Mouse (Mus musculus) limb, embryonic 12.5 days (tissue): ENCODE measurements around the gene 4930579G24Rik. TPM values are rescaled to one million over a fixed set of nuclear protein-coding genes. Genes with fewer than 3 reads are reported as not detected.

Experiments
- ATAC-seq: fragments of 200-750 bp; cut with Nextera tagmentation; 2 replicates; pipeline ENCODE4 v1.8.0; 2017; ENCODE audit warnings: low read depth, moderate TSS enrichment; ENCODE audit not compliant: insufficient number of reproducible peaks, insufficient read depth, low FRiP score, low TSS enrichment
- H3K27ac ChIP-seq: fragments of 300-500 bp; sonication (generic); 2 replicates; pipeline ENCODE4 v1.5.1; 2016; ENCODE audit warnings: mild to moderate bottlenecking, moderate library complexity
- H3K27me3 ChIP-seq: fragments of 300-500 bp; sonication (generic); 2 replicates; pipeline ENCODE4 v1.6.1; 2016; ENCODE audit warnings: mild to moderate bottlenecking, moderate library complexity
- H3K36me3 ChIP-seq: fragments of 300-500 bp; sonication (generic); 2 replicates; pipeline ENCODE4 v1.6.1; 2016; ENCODE audit warnings: mild to moderate bottlenecking, moderate library complexity
- H3K4me1 ChIP-seq: fragments of 300-500 bp; sonication (generic); replicated peaks from 2 replicates; pipeline ENCODE4 v1.6.1; 2016
- H3K4me2 ChIP-seq: fragments of 300-500 bp; sonication (generic); 2 replicates; pipeline ENCODE4 v1.6.1; 2016; ENCODE audit warnings: mild to moderate bottlenecking, moderate library complexity
- H3K4me3 ChIP-seq: fragments of 300-500 bp; sonication (generic); replicated peaks from 2 replicates; pipeline ENCODE4 v1.5.1; 2016; ENCODE audit warnings: mild to moderate bottlenecking
- H3K9ac ChIP-seq: fragments of 300-500 bp; sonication (generic); replicated peaks from 2 replicates; pipeline ENCODE4 v1.6.1; 2016; ENCODE audit warnings: mild to moderate bottlenecking, moderate library complexity
- H3K9me3 ChIP-seq: fragments of 300-500 bp; sonication (generic); 2 replicates; pipeline ENCODE4 v1.6.1; 2016; ENCODE audit warnings: mild to moderate bottlenecking, moderate library complexity
- WGBS: fragments of 180-500 bp; shearing (Covaris S2); methylation state at CpG from one replicate; pipeline ENCODE4 v1.1.7; 2016; 5-methylcytosine and 5-hydroxymethylcytosine counted together
- polyA plus RNA-seq: library from polyadenylated mRNA; unstranded; fragments of >200 nt; fragmentation: Nextera tagmentation; extraction: Ambion mirVana; gene quantifications from 2 replicates; pipeline ENCODE4 v1.2.1, GENCODE M21; 2016

4930579G24Rik gene
- polyA plus RNA-seq, 1 experiment from 2014 or later = 41.2 TPM

DNA sequence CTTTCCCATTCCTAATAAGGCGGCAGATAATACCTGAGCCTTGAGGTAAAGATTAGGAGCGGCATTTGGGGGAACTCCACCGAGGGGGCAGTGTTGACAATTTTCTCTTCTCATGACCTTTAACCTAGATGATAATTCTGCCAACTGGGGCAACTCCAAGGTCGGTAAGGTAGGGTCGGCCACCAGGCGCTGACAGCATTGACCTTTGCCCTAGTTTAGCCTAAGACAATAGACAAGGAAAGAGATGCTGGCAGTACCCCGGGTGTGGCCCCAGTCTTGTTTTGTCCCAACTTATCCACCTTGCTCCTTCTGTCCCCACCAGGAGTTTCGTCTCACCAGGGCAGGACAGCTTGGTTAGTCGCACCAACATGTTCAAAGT lies 708 bp upstream of the 4930579G24Rik start:
- H3K36me3 ChIP-seq = peaks cover 21% of the 10 kb centered on the region
- peak overlapping the region; percentile 64 for H3K4me3 ChIP-seq
- 0 out of 2 replicates have a peak, but pooled peaks cover 3% of the 10 kb centered on the region for H3K9me3 ChIP-seq
- peak overlapping the region; percentile 54 for H3K27ac ChIP-seq
- no peak; the same call in 1 of the 2 replicates for ATAC-seq
- peak overlapping the region; percentile 66 for H3K9ac ChIP-seq
- no peaks in the 10 kb centered on the region for H3K27me3 ChIP-seq
- WGBS = 0% methylated on average over 9 of the region's 9 CpGs
- peak overlapping the region; percentile 85 for H3K4me2 ChIP-seq
- H3K4me1 ChIP-seq = no peaks in the 10 kb centered on the region; the same call in 1 of the 2 replicates

GRCm38 (mm10) chr3:79629416-79629730 lies 494 bp downstream of the 4930579G24Rik start, which contains the start of gene Etfdh:
TSS of gene Etfdh (minus strand) at chr3:79629500.
- H3K9me3 ChIP-seq = 0 out of 2 replicates have a peak, but pooled peaks cover 9% of the 10 kb centered on the region
- H3K4me2 ChIP-seq = peak within 1 kb of the TSS; percentile 85
- peaks cover 29% of the 10 kb centered on the region for H3K36me3 ChIP-seq
- H3K4me1 ChIP-seq = no peaks in the 10 kb centered on the region; the same call in 1 of the 2 replicates
- peak within 1 kb of the TSS; percentile 73 for H3K9ac ChIP-seq
- H3K4me3 ChIP-seq = peak within 1 kb of the TSS; percentile 64
- H3K27ac ChIP-seq = peak within 1 kb of the TSS; percentile 77
- peak; percentile 11 for ATAC-seq
- WGBS = 0% methylated on average over 11 of the region's 11 CpGs
- no peaks in the 10 kb centered on the region for H3K27me3 ChIP-seq

DNA sequence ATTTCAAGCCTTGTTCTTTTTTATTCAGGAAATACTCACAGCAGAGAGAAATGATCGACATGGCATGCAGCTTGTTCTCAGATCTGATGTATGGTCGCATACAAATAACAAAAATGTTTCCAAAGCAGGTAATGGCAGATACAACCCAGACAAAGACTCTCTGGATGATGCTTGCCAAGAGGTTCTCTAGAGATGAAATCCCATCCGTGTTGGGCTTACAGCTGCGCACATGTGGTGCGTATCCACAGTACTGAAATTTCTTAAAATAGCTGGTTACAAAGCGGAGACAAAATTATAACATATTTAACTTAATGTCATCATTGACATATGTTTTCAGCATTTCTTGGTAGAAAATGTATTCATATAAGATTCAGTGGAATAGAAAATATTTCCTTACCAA lies 23.2 kb downstream of the 4930579G24Rik start:
- Histone ChIP-seq H3K9ac (no peak overlapping the region), H3K4me3 (no peak overlapping the region), H3K27ac (no peak overlapping the region), H3K4me2 (no peak overlapping the region), H3K9me3 (no peaks in the 10 kb centered on the region), H3K27me3 (no peaks in the 10 kb centered on the region), H3K4me1 (no peaks in the 10 kb centered on the region), H3K36me3 (no peaks in the 10 kb centered on the region)
- 89% methylated on average over 6 of the region's 6 CpGs for WGBS
- no peak for ATAC-seq

DNA sequence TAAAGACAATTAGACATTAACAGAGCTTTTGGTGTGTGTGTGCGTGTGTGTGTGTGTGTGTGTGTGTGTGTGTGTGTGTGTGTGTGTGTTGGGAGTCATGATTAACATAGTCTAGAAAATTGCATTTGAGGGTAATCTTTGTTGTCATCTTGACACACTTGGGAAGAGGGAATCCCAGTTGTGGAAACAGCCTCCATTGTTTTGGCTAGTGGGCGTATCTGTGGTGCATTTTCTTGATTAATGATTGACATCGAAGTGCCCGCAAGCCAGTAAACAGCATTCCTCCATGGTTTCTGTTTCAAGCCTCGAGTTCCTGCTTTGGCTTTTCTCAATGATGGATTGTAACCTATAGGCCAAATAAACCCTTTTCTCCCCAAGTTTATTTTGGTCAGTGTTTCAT lies 27.8 kb downstream of the 4930579G24Rik start:
- no peak for ATAC-seq
- no peaks in the 10 kb centered on the region for H3K36me3 ChIP-seq
- H3K4me1 ChIP-seq = no peaks in the 10 kb centered on the region
- no peak overlapping the region for H3K4me3 ChIP-seq
- no peak overlapping the region for H3K4me2 ChIP-seq
- no peaks in the 10 kb centered on the region for H3K9me3 ChIP-seq
- WGBS = 75% methylated on average over 5 of the region's 5 CpGs
- no peak overlapping the region for H3K9ac ChIP-seq
- no peak overlapping the region for H3K27ac ChIP-seq
- no peaks in the 10 kb centered on the region for H3K27me3 ChIP-seq

DNA sequence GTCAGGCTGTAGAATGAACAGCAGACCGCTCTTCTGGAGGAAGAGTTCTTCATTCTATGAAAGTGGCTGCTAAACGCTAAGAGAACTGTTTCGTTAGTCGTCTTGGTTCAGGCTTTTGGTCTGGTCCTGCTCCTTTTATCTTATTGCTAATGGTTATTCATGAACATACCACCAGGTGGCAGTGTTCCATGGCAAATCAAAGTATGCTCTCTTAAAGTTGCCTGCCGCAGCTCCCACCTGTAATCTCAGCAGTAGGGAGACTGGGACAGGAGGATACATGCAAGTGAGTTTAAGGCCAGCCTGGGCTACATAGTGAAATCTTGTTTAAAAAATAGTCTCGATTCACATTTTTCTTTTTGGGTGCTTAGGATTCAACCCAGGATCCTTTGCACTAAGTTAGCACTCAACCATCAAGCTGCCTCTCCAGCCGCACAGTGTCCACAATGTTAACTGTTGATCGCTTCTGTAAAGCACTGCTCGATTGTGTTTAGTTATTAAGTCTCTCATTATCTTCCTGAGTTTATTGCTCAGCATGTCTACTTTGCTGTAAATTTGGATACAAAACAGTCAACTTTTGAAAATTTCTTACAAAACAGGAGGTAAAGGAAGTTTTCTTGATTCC lies 36.0 kb downstream of the 4930579G24Rik start:
- 0 out of 2 replicates have a peak, but pooled peaks have one; percentile 37 for ATAC-seq
- Histone ChIP-seq H3K9ac (no peak overlapping the region), H3K4me2 (no peak overlapping the region), H3K4me3 (no peak overlapping the region), H3K9me3 (no peaks in the 10 kb centered on the region), H3K4me1 (no peaks in the 10 kb centered on the region), H3K36me3 (no peaks in the 10 kb centered on the region), H3K27me3 (no peaks in the 10 kb centered on the region), H3K27ac (no peak overlapping the region)
- WGBS = 41% methylated on average over 9 of the region's 9 CpGs

- 86% methylated on average over 7 of the region's 7 CpGs for WGBS
- ATAC-seq = no peak
- Histone ChIP-seq H3K4me3 (no peak overlapping the region), H3K9me3 (no peaks in the 10 kb centered on the region), H3K4me1 (peaks cover 11% of the 10 kb centered on the region; the same call in 1 of the 2 replicates), H3K27me3 (no peaks in the 10 kb centered on the region), H3K9ac (no peak overlapping the region), H3K36me3 (no peaks in the 10 kb centered on the region), H3K4me2 (no peak overlapping the region), H3K27ac (no peak overlapping the region)
These were observed 41.7 kb downstream of the 4930579G24Rik start for GRCm38 (mm10) chr3:79670556-79670955.

GRCm38 (mm10) chr3:79672188-79672587 lies 43.3 kb downstream of the 4930579G24Rik start:
- H3K27ac ChIP-seq = no peak overlapping the region
- H3K4me1 ChIP-seq = peaks cover 11% of the 10 kb centered on the region; the same call in 1 of the 2 replicates
- no peak overlapping the region for H3K4me2 ChIP-seq
- H3K4me3 ChIP-seq = no peak overlapping the region
- H3K27me3 ChIP-seq = no peaks in the 10 kb centered on the region
- 55% methylated on average over 16 of the region's 16 CpGs for WGBS
- 0 out of 2 replicates have a peak, but pooled peaks have one; percentile 46 for ATAC-seq
- no peaks in the 10 kb centered on the region for H3K9me3 ChIP-seq
- H3K36me3 ChIP-seq = no peaks in the 10 kb centered on the region
- H3K9ac ChIP-seq = no peak overlapping the region

- H3K4me1 ChIP-seq = peaks cover 11% of the 10 kb centered on the region; the same call in 1 of the 2 replicates
- no peaks in the 10 kb centered on the region for H3K27me3 ChIP-seq
- no peak overlapping the region for H3K9ac ChIP-seq
- H3K9me3 ChIP-seq = no peaks in the 10 kb centered on the region
- WGBS = 19% methylated on average over 4 of the region's 4 CpGs
- no peak overlapping the region for H3K4me3 ChIP-seq
- no peak overlapping the region for H3K27ac ChIP-seq
- no peak for ATAC-seq
- H3K36me3 ChIP-seq = no peaks in the 10 kb centered on the region
- no peak overlapping the region for H3K4me2 ChIP-seq
These were observed 44.2 kb downstream of the 4930579G24Rik start for GRCm38 (mm10) chr3:79673082-79673481.

DNA sequence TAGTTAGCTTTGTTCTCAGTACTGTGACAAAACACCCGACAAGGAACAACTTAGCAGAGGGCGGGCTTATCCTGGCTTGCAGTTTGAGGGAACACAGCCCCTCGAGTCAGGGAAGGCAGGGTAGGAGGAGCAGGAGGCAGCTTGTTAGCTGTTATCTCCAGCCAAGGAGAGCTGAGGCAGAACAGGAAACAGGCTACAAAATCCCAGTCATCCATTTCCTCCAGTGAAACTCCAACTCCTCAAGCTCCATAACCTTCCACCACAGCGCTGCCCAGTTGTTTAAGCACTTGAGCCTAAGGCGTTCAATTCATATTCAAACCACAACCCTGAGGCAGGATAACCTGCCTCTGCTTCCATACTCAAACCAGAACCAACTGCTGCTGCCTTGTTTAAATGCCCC lies 45.8 kb downstream of the 4930579G24Rik start:
- H3K4me3 ChIP-seq = no peak overlapping the region
- H3K4me1 ChIP-seq = peaks cover 11% of the 10 kb centered on the region; the same call in 1 of the 2 replicates
- no peak overlapping the region for H3K4me2 ChIP-seq
- no peak overlapping the region for H3K27ac ChIP-seq
- no peak overlapping the region for H3K9ac ChIP-seq
- no peaks in the 10 kb centered on the region for H3K36me3 ChIP-seq
- no peaks in the 10 kb centered on the region for H3K9me3 ChIP-seq
- WGBS = 84% methylated on average over 5 of the region's 5 CpGs
- H3K27me3 ChIP-seq = no peaks in the 10 kb centered on the region
- no peak for ATAC-seq

DNA sequence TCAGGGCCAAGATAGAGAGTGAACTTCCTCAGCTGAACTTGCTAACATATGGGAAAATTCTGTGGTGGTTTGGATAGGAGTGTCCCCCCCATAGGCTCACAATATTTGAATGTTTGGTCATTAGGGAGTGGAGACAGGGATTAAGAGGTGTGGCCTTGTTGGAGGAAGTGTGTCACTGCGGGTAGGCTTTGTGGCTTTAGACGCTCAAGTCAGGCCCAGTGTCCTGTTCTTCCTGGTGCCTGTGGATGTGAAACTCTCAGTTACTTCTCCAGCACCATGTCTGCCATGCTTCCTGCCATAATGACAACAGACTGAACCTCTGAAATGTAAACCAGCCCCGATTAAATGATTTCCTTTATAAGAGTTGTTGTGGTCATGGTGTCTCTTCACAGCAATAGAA lies 47.5 kb downstream of the 4930579G24Rik start:
- no peaks in the 10 kb centered on the region for H3K36me3 ChIP-seq
- ATAC-seq = no peak
- no peak overlapping the region for H3K4me2 ChIP-seq
- no peak overlapping the region for H3K27ac ChIP-seq
- no peak overlapping the region for H3K9ac ChIP-seq
- no peaks in the 10 kb centered on the region for H3K9me3 ChIP-seq
- 93% methylated on average over 3 of the region's 3 CpGs for WGBS
- peaks cover 10% of the 10 kb centered on the region; the same call in 1 of the 2 replicates for H3K4me1 ChIP-seq
- H3K27me3 ChIP-seq = no peaks in the 10 kb centered on the region
- no peak overlapping the region for H3K4me3 ChIP-seq
